Mouse (Mus musculus) bone marrow macrophage, adult 2 months (primary cell): ENCODE measurements at regions not wholly inside any gene's neighbourhood (a gene's known extent, or its start where the extent isn't known, plus 50 kb on each side); places are given as distances from the start of the nearest gene placed in this dataset.

Experiments
- H3K27ac ChIP-seq: 2 replicates; pipeline ENCODE4 v1.5.1; 2012; ENCODE audit warnings: low read depth, low read length; ENCODE audit not compliant: insufficient read depth
- H3K4me1 ChIP-seq: 2 replicates; pipeline ENCODE4 v1.6.1; 2012; ENCODE audit warnings: low read length; ENCODE audit not compliant: control insufficient read depth, insufficient read depth
- H3K4me3 ChIP-seq: 2 replicates; pipeline ENCODE4 v1.5.1; 2012; ENCODE audit warnings: mild to moderate bottlenecking, low read length, moderate library complexity; ENCODE audit not compliant: insufficient read depth
- CTCF ChIP-seq: IDR thresholded peaks from 2 replicates; pipeline ENCODE4 v1.5.1; 2012; ENCODE audit warnings: low read depth, mild to moderate bottlenecking, low read length, moderate library complexity
- POLR2A ChIP-seq: IDR thresholded peaks from 2 replicates; pipeline ENCODE4 v1.6.1; 2012; ENCODE audit warnings: mild to moderate bottlenecking, low read depth, low read length, borderline replicate concordance

DNA sequence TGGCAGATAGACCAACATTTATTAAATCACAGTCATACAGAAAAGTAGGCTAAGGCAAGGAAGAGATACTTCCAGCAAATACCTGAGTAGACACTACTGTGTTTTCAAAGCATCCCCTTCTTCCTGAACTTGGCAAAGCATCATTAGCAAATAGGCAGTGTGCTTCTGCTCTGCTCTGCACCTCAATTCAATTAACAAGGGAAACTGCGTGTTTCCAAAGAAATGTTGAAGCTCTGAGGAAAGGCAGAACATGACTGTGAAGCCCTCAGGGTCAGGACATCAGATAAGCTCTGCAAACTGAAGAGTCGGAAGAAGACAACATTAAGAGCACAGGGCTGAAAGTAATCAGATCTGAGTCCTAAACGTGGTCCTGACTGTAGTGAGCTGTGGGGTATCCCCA, 516.1 kb upstream of the Tnp1 start:
- Histone ChIP-seq H3K4me3 (no peak overlapping the region), H3K4me1 (no peaks in the 10 kb centered on the region)
- TF ChIP-seq CTCF (no peak), POLR2A (no peak)

GRCm38 (mm10) chr1:73530326-73530725, 514.6 kb upstream of the Tnp1 start:
- Histone ChIP-seq H3K27ac (no peak overlapping the region), H3K4me3 (no peak overlapping the region)
- TF ChIP-seq POLR2A (no peak), CTCF (no peak)

More for the DNA sequence above, 516.1 kb upstream of the Tnp1 start:
- no peak overlapping the region for H3K27ac ChIP-seq

GRCm38 (mm10) chr1:73528623-73529022, 512.9 kb upstream of the Tnp1 start:
- Histone ChIP-seq H3K4me3 (no peak overlapping the region), H3K27ac (no peak overlapping the region), H3K4me1 (no peaks in the 10 kb centered on the region)
- TF ChIP-seq POLR2A (no peak), CTCF (no peak)

More at GRCm38 (mm10) chr1:73530326-73530725, 514.6 kb upstream of the Tnp1 start:
- H3K4me1 ChIP-seq: no peaks in the 10 kb centered on the region

DNA sequence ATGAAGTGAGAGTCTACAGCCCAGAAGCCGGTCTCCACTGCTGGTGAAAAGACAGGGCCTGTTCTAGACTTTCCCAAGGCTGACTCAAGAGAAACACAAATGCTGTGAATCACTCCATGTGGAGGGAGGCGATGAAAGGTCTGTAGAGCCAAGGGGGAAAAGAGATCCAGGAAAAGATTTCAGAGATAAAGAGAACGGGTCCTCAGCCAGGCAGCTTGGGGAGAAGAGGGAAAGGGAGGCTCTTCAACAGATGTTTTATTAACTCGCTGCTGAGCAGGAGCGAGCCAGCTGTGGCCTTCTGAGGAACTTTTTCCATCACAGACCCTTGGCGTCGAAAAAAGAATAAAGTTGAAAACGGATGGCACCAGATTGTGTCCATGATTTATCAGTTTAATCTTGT, 500.7 kb upstream of the Tnp1 start:
- Histone ChIP-seq H3K27ac (no peak overlapping the region), H3K4me3 (no peak overlapping the region), H3K4me1 (no peaks in the 10 kb centered on the region)
- TF ChIP-seq CTCF (no peak), POLR2A (no peak)

GRCm38 (mm10) chr1:73515781-73516180, 500.1 kb upstream of the Tnp1 start:
- H3K4me1 ChIP-seq: no peaks in the 10 kb centered on the region
- H3K4me3 ChIP-seq: no peak overlapping the region
- TF ChIP-seq CTCF (no peak), POLR2A (no peak)
- H3K27ac ChIP-seq: no peak overlapping the region

DNA sequence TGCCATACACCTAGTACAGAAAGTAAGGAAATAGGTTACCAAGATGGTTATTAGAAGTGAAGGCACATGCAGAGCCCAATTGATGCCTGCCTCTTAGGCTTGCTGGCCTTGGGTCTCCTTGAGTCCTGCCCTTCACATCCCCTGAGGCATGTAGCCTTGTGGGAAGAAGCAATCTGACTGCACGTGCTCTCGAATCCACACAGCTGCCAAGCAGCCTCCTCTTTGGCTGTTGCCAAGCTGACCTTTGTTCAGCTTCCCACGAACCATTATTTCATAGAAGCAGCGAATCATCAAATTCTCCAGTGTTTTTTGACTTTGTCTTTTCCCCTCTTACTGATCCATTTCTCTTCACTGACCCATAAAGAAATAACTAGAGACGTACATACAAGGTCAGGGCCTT, 498.1 kb upstream of the Tnp1 start:
- H3K27ac ChIP-seq: no peak overlapping the region
- TF ChIP-seq POLR2A: no peak
- TF ChIP-seq CTCF: no peak
- no peaks in the 10 kb centered on the region for H3K4me1 ChIP-seq
- H3K4me3 ChIP-seq: no peak overlapping the region

- Histone ChIP-seq H3K27ac (no peak overlapping the region), H3K4me3 (no peak overlapping the region), H3K4me1 (no peaks in the 10 kb centered on the region)
- TF ChIP-seq POLR2A (no peak), CTCF (no peak)
Observed at GRCm38 (mm10) chr1:73512836-73513235, 497.1 kb upstream of the Tnp1 start.

- no peaks in the 10 kb centered on the region for H3K4me1 ChIP-seq
- H3K27ac ChIP-seq: no peak overlapping the region
- H3K4me3 ChIP-seq: no peak overlapping the region
- TF ChIP-seq CTCF (no peak), POLR2A (no peak)
Observed at GRCm38 (mm10) chr1:73507071-73507754, 491.5 kb upstream of the Tnp1 start.

GRCm38 (mm10) chr1:73503611-73504010, 487.9 kb upstream of the Tnp1 start:
- Histone ChIP-seq H3K4me1 (no peaks in the 10 kb centered on the region), H3K4me3 (no peak overlapping the region), H3K27ac (no peak overlapping the region)
- no peak for TF ChIP-seq CTCF
- no peak for TF ChIP-seq POLR2A

- TF ChIP-seq POLR2A (no peak), CTCF (no peak)
- no peaks in the 10 kb centered on the region for H3K4me1 ChIP-seq
- H3K27ac ChIP-seq: no peak overlapping the region
- no peak overlapping the region for H3K4me3 ChIP-seq
Observed at GRCm38 (mm10) chr1:73500671-73501070, 485.0 kb upstream of the Tnp1 start.
